Mouse (Mus musculus) forebrain, embryonic 10.5 days (tissue): ENCODE data around the gene Pcdh9. TPM values are rescaled to one million over a fixed set of nuclear protein-coding genes. Genes with fewer than 3 reads are reported as not detected.
"Not testable (repeated sequence)": the region's sequence is repeated elsewhere in the genome, so short reads cannot be mapped to it uniquely, and the experiment has no call there.

ENCODE experiments used
- DNase-seq: peaks from one replicate; pipeline ENCODE4 v3.0.0-alpha.2; 2017; ENCODE audit warnings: low spot score; ENCODE audit errors: extremely low spot score
- H3K27ac ChIP-seq: fragments of 300-500 bp; sonication (generic); 2 replicates; pipeline ENCODE4 v1.5.1; 2016; ENCODE audit warnings: mild to moderate bottlenecking
- H3K27me3 ChIP-seq: fragments of 300-500 bp; sonication (generic); 2 replicates; pipeline ENCODE4 v1.6.1; 2016; ENCODE audit warnings: mild to moderate bottlenecking; ENCODE audit not compliant: poor library complexity, severe bottlenecking
- H3K36me3 ChIP-seq: fragments of 300-500 bp; sonication (generic); replicated peaks from 2 replicates; pipeline ENCODE4 v1.6.1; 2016; ENCODE audit warnings: mild to moderate bottlenecking, moderate library complexity
- H3K4me1 ChIP-seq: fragments of 300-500 bp; sonication (generic); 2 replicates; pipeline ENCODE4 v1.6.1; 2016
- H3K4me3 ChIP-seq: fragments of 300-500 bp; sonication (generic); 2 replicates; pipeline ENCODE4 v1.5.1; 2016; ENCODE audit warnings: mild to moderate bottlenecking, moderate library complexity
- H3K9me3 ChIP-seq: fragments of 300-500 bp; sonication (generic); 2 replicates; pipeline ENCODE4 v1.6.1; 2016; ENCODE audit warnings: mild to moderate bottlenecking, moderate library complexity
- WGBS: fragments of 180-500 bp; shearing (Covaris S2); methylation state at CpG from one replicate; pipeline ENCODE4 v1.1.7; 2016; 5-methylcytosine and 5-hydroxymethylcytosine counted together
- polyA plus RNA-seq: library from polyadenylated mRNA; unstranded; fragments of >200 nt; fragmentation: Nextera tagmentation; extraction: Ambion mirVana; gene quantifications from 2 replicates; pipeline ENCODE4 v1.2.1, GENCODE M21; 2016

Gene Pcdh9
- polyA plus RNA-seq, 1 experiment from 2014 or later = 30.5 TPM

DNA sequence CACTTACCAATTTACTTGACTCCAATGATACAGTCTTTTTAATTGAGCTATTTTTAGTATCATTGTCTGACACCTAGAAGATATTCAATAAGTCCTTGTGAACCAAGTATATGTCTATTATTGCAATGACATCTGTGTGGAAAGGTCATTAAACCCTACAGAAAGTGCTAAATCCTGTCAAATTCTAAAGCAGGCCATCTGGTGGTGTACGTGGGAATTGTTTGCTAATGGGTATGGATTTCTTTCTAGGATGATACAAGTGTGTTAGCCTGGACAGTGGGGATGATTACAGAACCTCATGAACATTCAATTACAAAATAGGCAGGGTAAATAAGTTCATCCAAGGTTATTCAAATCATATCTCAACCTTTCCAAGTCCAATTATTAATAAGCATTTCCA lies 602.8 kb downstream of the Pcdh9 start:
- Histone ChIP-seq H3K9me3 (no peaks in the 10 kb centered on the region), H3K27me3 (no peaks in the 10 kb centered on the region), H3K27ac (no peak overlapping the region), H3K36me3 (no peaks in the 10 kb centered on the region), H3K4me1 (no peaks in the 10 kb centered on the region), H3K4me3 (no peak overlapping the region)
- no peak for DNase-seq
- WGBS = 28% methylated on average over 1 of the region's 1 CpGs

DNA sequence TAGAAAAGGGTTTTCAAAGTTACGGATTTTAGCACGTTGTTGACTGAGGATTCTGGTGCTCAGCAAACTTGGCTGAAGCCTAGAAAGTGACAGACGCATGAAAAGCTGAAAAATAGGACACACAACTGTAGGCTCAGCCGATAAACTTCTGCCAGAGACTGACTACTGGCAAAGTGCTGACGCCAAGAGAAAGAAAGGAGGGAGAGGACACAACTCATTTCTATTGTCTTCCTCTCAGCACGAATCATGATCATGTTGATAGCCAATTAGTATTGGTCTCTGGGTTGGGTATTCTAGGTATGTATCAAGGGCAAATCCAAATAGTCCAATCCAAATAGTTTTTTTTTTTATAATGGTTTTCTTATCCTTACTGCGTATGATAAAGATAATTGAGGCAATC lies 605.3 kb downstream of the Pcdh9 start:
- Histone ChIP-seq H3K4me3 (no peak overlapping the region), H3K36me3 (no peaks in the 10 kb centered on the region), H3K27me3 (no peaks in the 10 kb centered on the region), H3K9me3 (no peaks in the 10 kb centered on the region), H3K4me1 (no peaks in the 10 kb centered on the region), H3K27ac (no peak overlapping the region)
- no peak for DNase-seq
- WGBS = 88% methylated on average over 7 of the region's 7 CpGs

DNA sequence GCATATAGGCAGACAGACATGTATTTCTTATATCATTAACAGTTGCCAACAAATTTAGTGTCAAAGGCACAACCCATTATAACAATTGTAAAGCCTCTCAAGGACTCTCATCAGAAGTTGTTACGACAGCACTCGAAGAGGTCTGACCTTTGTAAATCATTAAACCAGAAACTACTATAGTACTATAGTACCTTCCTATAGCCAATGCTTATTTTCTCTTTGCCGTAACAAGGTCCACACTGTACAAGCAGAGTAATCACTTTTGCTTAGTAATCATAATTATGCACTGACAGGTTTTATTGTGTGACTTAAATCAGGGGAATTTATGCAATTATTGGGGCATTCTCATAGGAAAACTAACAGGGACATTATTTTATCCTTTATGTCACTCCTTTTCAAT lies 606.5 kb downstream of the Pcdh9 start:
- H3K9me3 ChIP-seq = no peaks in the 10 kb centered on the region
- DNase-seq = no peak
- no peaks in the 10 kb centered on the region for H3K36me3 ChIP-seq
- H3K27ac ChIP-seq = no peak overlapping the region
- no peak overlapping the region for H3K4me3 ChIP-seq
- no peaks in the 10 kb centered on the region for H3K4me1 ChIP-seq
- no peaks in the 10 kb centered on the region for H3K27me3 ChIP-seq
- 95% methylated on average over 3 of the region's 3 CpGs for WGBS

DNA sequence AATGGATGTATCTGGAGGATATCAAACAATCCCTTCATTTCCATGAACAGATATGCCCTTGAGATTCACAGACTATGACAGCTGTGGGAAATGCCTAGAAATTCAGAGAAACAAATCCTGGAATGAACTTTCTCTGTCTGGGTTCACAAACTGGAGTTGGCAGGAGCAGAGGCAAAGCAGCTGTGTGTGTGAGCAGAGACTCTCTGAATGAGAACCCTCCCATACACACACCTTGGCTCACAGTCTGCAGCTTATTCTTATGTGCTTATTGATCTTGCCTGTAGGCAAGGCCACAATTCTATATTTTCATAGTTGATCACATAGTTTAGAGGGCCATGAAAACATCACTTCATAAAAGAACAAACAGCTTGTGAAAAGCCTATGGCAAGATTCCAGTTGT lies 614.8 kb downstream of the Pcdh9 start:
- no peaks in the 10 kb centered on the region for H3K9me3 ChIP-seq
- no peak overlapping the region for H3K4me3 ChIP-seq
- H3K4me1 ChIP-seq = no peaks in the 10 kb centered on the region
- no peaks in the 10 kb centered on the region for H3K27me3 ChIP-seq
- H3K27ac ChIP-seq = no peak overlapping the region
- no peaks in the 10 kb centered on the region for H3K36me3 ChIP-seq
- no peak for DNase-seq

DNA sequence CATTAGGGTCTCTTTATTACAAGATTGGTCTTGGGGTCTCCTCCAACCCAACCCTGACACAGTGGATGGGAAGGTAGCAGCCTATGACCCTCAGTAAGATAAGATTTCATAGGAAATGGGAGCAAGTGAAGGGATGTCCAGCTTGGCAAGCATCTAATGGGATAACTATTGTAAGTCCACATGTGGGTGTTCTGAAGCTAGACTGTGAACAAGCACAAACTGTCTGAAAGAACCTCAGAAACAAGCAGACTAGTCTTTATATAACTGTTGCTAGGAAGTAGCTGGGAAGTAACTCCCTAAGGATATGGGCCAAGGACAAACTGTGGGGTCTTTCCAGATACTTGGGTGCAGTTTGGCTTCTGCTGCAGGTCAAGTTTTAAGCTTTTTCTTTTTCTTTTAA lies 615.7 kb downstream of the Pcdh9 start:
- Histone ChIP-seq H3K9me3 (no peaks in the 10 kb centered on the region), H3K27ac (no peak overlapping the region), H3K4me3 (no peak overlapping the region), H3K36me3 (no peaks in the 10 kb centered on the region), H3K4me1 (no peaks in the 10 kb centered on the region), H3K27me3 (no peaks in the 10 kb centered on the region)
- DNase-seq = no peak

DNA sequence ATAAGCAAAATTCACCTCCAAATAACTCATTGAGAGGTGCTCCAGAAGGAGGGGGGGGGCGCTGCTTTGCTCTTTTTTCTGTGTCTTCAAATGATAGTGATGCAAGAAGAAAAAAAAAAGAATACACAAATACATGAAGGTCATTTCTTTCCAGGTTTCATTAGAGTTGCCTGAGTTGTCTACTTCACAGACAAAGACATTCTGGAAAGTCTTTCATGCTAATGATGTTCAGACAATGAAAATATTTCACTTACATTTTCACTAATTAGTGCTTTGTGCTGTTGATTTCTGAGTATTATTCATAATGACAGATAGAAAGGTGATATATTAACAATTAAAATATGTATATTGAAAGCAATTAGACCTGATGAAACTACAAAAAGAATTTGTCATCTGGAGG lies 637.1 kb downstream of the Pcdh9 start:
- no peaks in the 10 kb centered on the region for H3K27me3 ChIP-seq
- DNase-seq = no peak
- H3K9me3 ChIP-seq = no peaks in the 10 kb centered on the region
- 88% methylated on average over 1 of the region's 1 CpGs for WGBS
- H3K27ac ChIP-seq = no peak overlapping the region
- H3K4me3 ChIP-seq = no peak overlapping the region
- no peaks in the 10 kb centered on the region for H3K4me1 ChIP-seq
- H3K36me3 ChIP-seq = no peaks in the 10 kb centered on the region

DNA sequence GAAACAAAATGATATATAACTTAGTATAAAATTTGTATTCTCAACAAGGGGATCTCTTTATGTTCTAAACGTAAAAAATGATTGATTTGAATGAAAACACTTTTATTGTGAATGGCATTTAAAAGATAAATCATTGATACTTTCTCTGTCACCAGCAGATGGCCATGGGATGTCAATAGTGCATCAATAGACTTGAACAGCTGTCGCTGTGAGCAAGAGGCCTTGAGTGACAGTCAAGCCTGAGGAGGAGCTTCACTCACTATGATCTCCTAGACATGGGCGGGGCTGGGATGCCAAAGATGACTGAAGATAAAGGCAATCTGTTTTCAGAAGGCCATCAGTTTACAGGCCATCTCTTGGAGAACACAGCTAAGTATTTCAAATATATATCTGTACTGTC lies 650.2 kb downstream of the Pcdh9 start:
- WGBS = 81% methylated on average over 3 of the region's 3 CpGs
- H3K9me3 ChIP-seq = no peaks in the 10 kb centered on the region

DNA sequence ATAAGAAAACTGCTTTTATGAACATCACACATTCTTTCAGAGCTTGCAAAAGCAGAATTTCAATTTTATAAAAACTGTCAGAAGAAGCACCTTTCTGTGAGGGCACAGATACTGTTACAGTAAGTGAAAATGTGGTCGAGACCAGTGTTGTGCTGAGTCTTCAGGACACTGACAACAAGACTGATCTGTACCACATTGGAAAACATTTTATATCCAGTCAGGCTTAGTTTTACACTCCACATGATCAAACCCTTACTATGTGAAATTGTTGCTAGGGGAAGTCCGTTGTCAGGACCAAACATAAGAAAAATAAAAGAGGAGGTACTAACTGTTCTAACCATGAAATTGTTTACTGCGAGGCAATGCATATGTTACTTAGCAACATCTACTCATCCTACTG lies 656.1 kb downstream of the Pcdh9 start:
- Histone ChIP-seq H3K27me3 (no peaks in the 10 kb centered on the region), H3K36me3 (no peaks in the 10 kb centered on the region), H3K4me3 (no peak overlapping the region), H3K9me3 (no peaks in the 10 kb centered on the region), H3K27ac (no peak overlapping the region), H3K4me1 (peaks cover 8% of the 10 kb centered on the region)
- no peak for DNase-seq
- whole genome bisulfite sequencing = 87% methylated on average over 3 of the region's 3 CpGs

More for the DNA sequence above, 650.2 kb downstream of the Pcdh9 start:
- no peaks in the 10 kb centered on the region for H3K36me3 ChIP-seq
- H3K27ac ChIP-seq = no peak overlapping the region
- peaks cover 29% of the 10 kb centered on the region for H3K4me1 ChIP-seq
- DNase-seq = no peak
- H3K27me3 ChIP-seq = no peaks in the 10 kb centered on the region
- no peak overlapping the region for H3K4me3 ChIP-seq

DNA sequence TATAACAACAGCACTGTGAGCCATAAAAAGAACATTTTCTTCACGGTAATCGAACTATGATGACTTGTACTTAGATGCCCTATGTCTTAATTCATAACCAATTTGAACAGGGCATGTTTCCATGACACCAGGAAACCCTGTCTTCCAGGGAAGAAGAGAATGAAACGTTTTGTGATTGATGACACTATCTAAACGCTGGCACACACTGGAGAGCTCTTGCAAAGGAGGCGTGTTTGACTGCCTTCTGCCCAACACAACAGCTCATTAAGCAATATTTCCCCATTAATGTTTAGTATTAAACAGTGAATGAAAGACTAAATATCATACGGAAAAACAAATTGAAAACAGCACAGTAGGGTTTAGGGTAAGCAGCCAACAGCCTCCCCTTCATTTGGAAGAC lies 656.9 kb downstream of the Pcdh9 start:
- H3K27ac ChIP-seq = no peak overlapping the region
- H3K36me3 ChIP-seq = no peaks in the 10 kb centered on the region
- H3K9me3 ChIP-seq = no peaks in the 10 kb centered on the region
- 86% methylated on average over 6 of the region's 6 CpGs for WGBS
- no peak for DNase-seq
- H3K27me3 ChIP-seq = no peaks in the 10 kb centered on the region
- no peak overlapping the region for H3K4me3 ChIP-seq
- peaks cover 8% of the 10 kb centered on the region for H3K4me1 ChIP-seq

DNA sequence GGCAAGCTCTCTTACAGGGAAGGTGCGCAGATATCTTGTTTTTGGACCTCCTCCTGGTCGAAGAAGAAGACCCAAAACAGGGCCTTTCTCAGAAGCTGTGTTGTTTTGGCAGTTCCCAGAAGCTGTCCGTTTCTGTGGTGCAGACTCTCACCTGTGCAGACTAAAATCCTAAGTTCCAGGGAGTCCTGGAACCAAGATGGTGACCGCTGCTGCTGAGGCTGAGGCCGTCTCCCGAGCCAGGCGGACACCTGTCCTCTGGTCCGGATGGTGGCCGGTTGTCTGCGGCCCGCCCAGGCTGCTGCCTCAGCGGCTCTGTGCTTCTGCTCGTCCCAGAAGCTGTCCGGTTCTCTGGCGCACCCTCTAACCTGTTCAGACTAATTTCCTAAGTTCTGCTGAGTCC lies 675.6 kb downstream of the Pcdh9 start:
- not testable (repeated sequence) for H3K4me3 ChIP-seq, H3K27me3 ChIP-seq, H3K9me3 ChIP-seq, H3K4me1 ChIP-seq, H3K27ac ChIP-seq, H3K36me3 ChIP-seq, DNase-seq
- 93% methylated on average over 10 of the region's 15 CpGs for WGBS

DNA sequence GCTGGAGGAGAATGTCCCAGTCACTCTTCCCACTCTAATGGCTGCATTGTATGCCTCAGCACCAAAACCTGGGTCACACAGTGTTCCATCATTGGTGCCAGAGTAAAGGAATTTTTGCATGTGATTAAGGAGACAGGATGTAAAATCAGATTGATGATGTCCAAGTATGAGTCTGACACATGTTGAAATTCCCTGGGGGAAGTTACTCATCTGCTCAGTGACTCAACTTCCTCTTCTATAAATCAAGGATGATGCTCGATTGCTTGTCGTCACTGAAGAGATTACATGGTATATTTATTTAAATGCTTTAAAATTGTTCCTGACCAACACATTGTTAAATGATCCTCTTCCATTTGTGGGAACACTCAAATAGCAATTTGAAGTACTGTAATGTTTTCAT lies 690.7 kb downstream of the Pcdh9 start:
- Histone ChIP-seq H3K9me3 (no peaks in the 10 kb centered on the region), H3K4me3 (no peak overlapping the region), H3K36me3 (no peaks in the 10 kb centered on the region), H3K27ac (no peak overlapping the region), H3K4me1 (no peaks in the 10 kb centered on the region), H3K27me3 (no peaks in the 10 kb centered on the region)
- WGBS = 94% methylated on average over 2 of the region's 2 CpGs
- no peak for DNase-seq

DNA sequence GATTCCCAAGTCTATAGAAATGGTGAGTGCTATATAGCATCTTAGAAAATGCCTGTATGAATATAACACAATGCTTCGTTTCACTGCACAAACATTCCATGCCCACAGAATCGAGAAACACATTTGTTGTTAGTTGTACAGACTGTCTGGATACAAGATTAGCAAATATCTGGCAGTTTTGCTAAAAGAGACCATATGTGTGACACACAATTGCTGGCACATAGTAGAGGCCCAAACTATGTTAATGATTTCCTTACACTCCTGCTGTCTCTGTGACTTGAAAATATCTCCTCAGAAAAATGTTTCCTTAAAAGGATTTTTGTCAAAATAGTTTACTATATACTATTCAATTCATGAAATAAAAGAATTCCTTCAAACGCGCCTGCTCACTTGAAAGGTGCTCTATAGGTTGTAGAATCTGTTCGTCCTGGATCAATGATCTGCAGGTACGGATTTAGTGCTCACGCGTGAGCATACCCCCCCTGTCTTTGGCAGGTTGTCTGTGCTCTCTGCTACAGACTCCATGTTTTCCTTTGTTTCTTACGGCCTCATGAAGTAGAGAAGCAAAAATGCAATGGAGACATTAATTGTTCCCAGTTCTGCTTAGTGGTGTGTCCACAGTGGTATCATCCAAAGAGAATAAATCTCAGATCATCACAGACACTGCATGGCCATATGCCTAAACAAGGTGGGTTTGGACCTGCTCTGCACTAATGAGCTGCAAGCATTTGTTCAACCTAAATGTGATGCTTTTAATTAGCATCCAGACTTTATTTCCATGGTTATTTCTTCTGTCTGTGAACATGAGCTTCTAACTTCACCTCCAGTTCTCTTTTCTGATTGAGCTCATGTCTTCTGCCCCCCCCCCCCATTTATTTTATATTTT lies 707.6 kb downstream of the Pcdh9 start:
- Histone ChIP-seq H3K27ac (no peak overlapping the region), H3K9me3 (no peaks in the 10 kb centered on the region), H3K4me3 (no peak overlapping the region), H3K4me1 (no peaks in the 10 kb centered on the region; the same call in 1 of the 2 replicates), H3K27me3 (no peaks in the 10 kb centered on the region), H3K36me3 (no peaks in the 10 kb centered on the region)
- DNase-seq = no peak
- WGBS = 85% methylated on average over 9 of the region's 9 CpGs

DNA sequence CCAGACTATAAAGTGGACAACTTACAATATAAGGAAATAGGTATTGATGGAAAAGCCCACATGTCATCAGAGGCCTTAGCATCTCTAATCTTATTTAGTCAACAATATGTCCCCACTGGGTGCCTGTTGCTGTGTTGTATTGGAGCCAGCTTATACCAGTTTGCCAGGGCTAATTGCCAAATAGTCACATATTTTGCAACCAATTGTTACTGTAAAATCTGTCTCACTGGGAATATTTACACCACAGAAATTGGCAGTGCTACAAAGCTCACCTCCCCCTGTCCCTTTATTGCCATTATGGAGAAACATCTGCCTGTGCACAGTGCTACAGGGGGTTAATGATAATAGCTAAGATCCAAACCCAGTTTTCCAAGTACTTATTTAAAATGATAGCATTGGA lies 721.3 kb downstream of the Pcdh9 start:
- Histone ChIP-seq H3K27me3 (no peaks in the 10 kb centered on the region), H3K9me3 (no peaks in the 10 kb centered on the region), H3K36me3 (no peaks in the 10 kb centered on the region), H3K27ac (no peak overlapping the region), H3K4me1 (0 out of 2 replicates have a peak, but pooled peaks cover 5% of the 10 kb centered on the region), H3K4me3 (no peak overlapping the region)
- DNase-seq = no peak

DNA sequence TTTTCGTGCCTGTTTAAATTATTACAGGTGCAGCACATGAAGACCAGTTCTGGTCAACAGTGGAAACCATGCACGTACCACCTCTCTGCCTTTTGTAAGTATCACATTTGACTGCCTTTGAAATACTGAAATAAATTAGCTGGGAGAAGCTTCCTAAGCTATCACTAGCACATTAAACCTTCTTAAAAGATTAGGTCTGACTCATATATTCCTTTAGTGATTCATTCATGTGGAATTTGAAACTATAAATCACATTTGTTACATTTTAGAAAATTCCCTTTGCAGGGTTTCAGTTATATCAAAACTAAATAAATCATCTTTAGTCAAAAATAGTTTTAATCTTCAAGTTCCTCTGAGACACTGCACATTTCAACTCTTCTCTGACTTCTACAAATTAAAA lies 722.1 kb downstream of the Pcdh9 start:
- DNase-seq = no peak
- WGBS = 60% methylated on average over 2 of the region's 2 CpGs
- Histone ChIP-seq H3K27me3 (no peaks in the 10 kb centered on the region), H3K9me3 (no peaks in the 10 kb centered on the region), H3K36me3 (no peaks in the 10 kb centered on the region), H3K4me3 (no peak overlapping the region), H3K27ac (no peak overlapping the region), H3K4me1 (peaks cover 11% of the 10 kb centered on the region)
